Mouse (Mus musculus) heart, embryonic 13.5 days (tissue): ENCODE results near the gene Vmn1r76. TPM values are rescaled to one million over a fixed set of nuclear protein-coding genes. Genes with fewer than 3 reads are reported as not detected.

Source experiments
- ATAC-seq: fragments of 200-750 bp; cut with Nextera tagmentation; 2 replicates; pipeline ENCODE4 v1.8.0; 2017; ENCODE audit warnings: moderate TSS enrichment; ENCODE audit not compliant: insufficient number of reproducible peaks, low FRiP score, low TSS enrichment; ENCODE audit errors: extremely low read depth
- H3K27ac ChIP-seq: fragments of 300-500 bp; sonication (generic); replicated peaks from 2 replicates; pipeline ENCODE4 v1.5.1; 2015; ENCODE audit warnings: moderate library complexity, mild to moderate bottlenecking, inconsistent platforms
- H3K27me3 ChIP-seq: fragments of 300-500 bp; sonication (generic); replicated peaks from 2 replicates; pipeline ENCODE4 v1.6.1; 2015; ENCODE audit warnings: mild to moderate bottlenecking, inconsistent platforms
- H3K36me3 ChIP-seq: fragments of 300-500 bp; sonication (generic); 2 replicates; pipeline ENCODE4 v1.6.1; 2015; ENCODE audit warnings: mild to moderate bottlenecking, inconsistent platforms
- H3K4me1 ChIP-seq: fragments of 300-500 bp; sonication (generic); 2 replicates; pipeline ENCODE4 v1.6.1; 2015; ENCODE audit warnings: inconsistent platforms
- H3K4me2 ChIP-seq: fragments of 300-500 bp; sonication (generic); 2 replicates; pipeline ENCODE4 v1.6.1; 2015; ENCODE audit warnings: inconsistent platforms, mild to moderate bottlenecking, moderate library complexity
- H3K4me3 ChIP-seq: fragments of 300-500 bp; sonication (generic); 2 replicates; pipeline ENCODE4 v1.5.1; 2015; ENCODE audit warnings: moderate library complexity, mild to moderate bottlenecking, inconsistent platforms
- H3K9ac ChIP-seq: fragments of 300-500 bp; sonication (generic); 2 replicates; pipeline ENCODE4 v1.6.1; 2015; ENCODE audit warnings: inconsistent platforms, mild to moderate bottlenecking, moderate library complexity
- H3K9me3 ChIP-seq: fragments of 300-500 bp; sonication (generic); 2 replicates; pipeline ENCODE4 v1.6.1; 2016; ENCODE audit warnings: inconsistent platforms
- WGBS: fragments of 180-500 bp; shearing (Covaris S2); methylation state at CpG from one replicate; pipeline ENCODE4 v1.1.7; 2015; ENCODE audit warnings: mixed read lengths; 5-methylcytosine and 5-hydroxymethylcytosine counted together
- polyA plus RNA-seq: library from polyadenylated mRNA; unstranded; fragments of >200 nt; fragmentation: Nextera tagmentation; extraction: Ambion mirVana; gene quantifications from 2 replicates; pipeline ENCODE4 v1.2.1, GENCODE M21; 2015

Gene Vmn1r76
- not detected in 2 replicates for polyA plus RNA-seq

GRCm38 (mm10) chr7:11938113-11938512 lies at the start of gene Vmn1r76:
Vmn1r76 (minus strand) TSS chr7:11938213.
- H3K27me3 ChIP-seq: no peaks in the 10 kb centered on the region
- no peaks in the 10 kb centered on the region for H3K36me3 ChIP-seq
- peaks cover 25% of the 10 kb centered on the region for H3K9me3 ChIP-seq
- H3K4me1 ChIP-seq: no peaks in the 10 kb centered on the region
- H3K4me3 ChIP-seq: no peak within 1 kb of the TSS
- no peak for ATAC-seq
- no peak within 1 kb of the TSS for H3K4me2 ChIP-seq
- H3K27ac ChIP-seq: no peak within 1 kb of the TSS
- H3K9ac ChIP-seq: no peak within 1 kb of the TSS

- ATAC-seq: no peak
Observed at GRCm38 (mm10) chr7:11972611-11973010, 34.6 kb upstream of the Vmn1r76 start.

GRCm38 (mm10) chr7:11947991-11948390 lies 10.0 kb upstream of the Vmn1r76 start:
- Histone ChIP-seq H3K9ac (no peak overlapping the region), H3K9me3 (peaks cover 61% of the 10 kb centered on the region), H3K4me3 (no peak overlapping the region), H3K4me1 (no peaks in the 10 kb centered on the region), H3K27ac (no peak overlapping the region), H3K36me3 (no peaks in the 10 kb centered on the region), H3K27me3 (no peaks in the 10 kb centered on the region), H3K4me2 (no peak overlapping the region)
- WGBS: 68% methylated on average over 3 of the region's 3 CpGs
- ATAC-seq: no peak

More at GRCm38 (mm10) chr7:11972611-11973010, 34.6 kb upstream of the Vmn1r76 start:
- Histone ChIP-seq H3K4me1 (no peaks in the 10 kb centered on the region), H3K27ac (no peak overlapping the region), H3K9me3 (peaks cover 13% of the 10 kb centered on the region; the same call in 1 of the 2 replicates), H3K27me3 (no peaks in the 10 kb centered on the region), H3K4me2 (no peak overlapping the region), H3K36me3 (no peaks in the 10 kb centered on the region), H3K9ac (no peak overlapping the region), H3K4me3 (no peak overlapping the region)

GRCm38 (mm10) chr7:11874330-11874729 lies 63.7 kb downstream of the Vmn1r76 start, which contains the start of gene Vmn1r75:
Vmn1r75 (plus strand) TSS chr7:11874630.
- Histone ChIP-seq H3K4me1 (no peaks in the 10 kb centered on the region), H3K27ac (no peak within 1 kb of the TSS), H3K36me3 (no peaks in the 10 kb centered on the region), H3K27me3 (no peaks in the 10 kb centered on the region), H3K4me2 (no peak within 1 kb of the TSS), H3K9me3 (peaks cover 13% of the 10 kb centered on the region; the same call in 1 of the 2 replicates), H3K4me3 (no peak within 1 kb of the TSS), H3K9ac (no peak within 1 kb of the TSS)
- ATAC-seq: no peak

Other genes starting within 250 kb of the Vmn1r76 start
- gene Vmn1r73, start 207.9 kb downstream of the Vmn1r76 start, polyA plus RNA-seq: not detected in 2 replicates
- gene Vmn1r74, start 104.2 kb downstream of the Vmn1r76 start, polyA plus RNA-seq: not detected in 2 replicates
- gene Vmn1r75, start 63.6 kb downstream of the Vmn1r76 start, polyA plus RNA-seq: not detected in 2 replicates
- not detected in 2 replicates for gene Vmn1r77, start 98.5 kb upstream of the Vmn1r76 start, polyA plus RNA-seq
- not detected in 2 replicates for gene Vmn1r78, start 212.0 kb upstream of the Vmn1r76 start, polyA plus RNA-seq
- gene Vmn1r79, start 233.1 kb upstream of the Vmn1r76 start, polyA plus RNA-seq: not detected in 2 replicates